Mouse (Mus musculus) layer of hippocampus, adult 18-20 months (tissue): Measurements from ENCODE around the gene Prodh2. TPM values are rescaled to one million over a fixed set of nuclear protein-coding genes. Genes with fewer than 3 reads are reported as not detected.
"Not testable (repeated sequence)": the region's sequence is repeated elsewhere in the genome, so short reads cannot be mapped to it uniquely, and the experiment has no call there.

ENCODE experiments used
- DNase-seq, 2 experiments: peaks; one replicate each; pipeline ENCODE4 v3.0.0; 2022; ENCODE audit warnings: low spot score in 2 of 2
- total RNA-seq, 2 experiments: library from RNA; stranded (reverse); gene quantifications; 2 replicates each; pipeline ENCODE4 v1.2.3; 2021

The Prodh2 gene
- total RNA-seq, 2 experiments from 2014 or later = not detected

GRCm38 (mm10) chr7:30484250-30484649 lies 9.2 kb upstream of the Prodh2 start:
- DNase-seq = no peak

GRCm38 (mm10) chr7:30490251-30490956 lies 3.0 kb upstream of the Prodh2 start:
- peak; percentile 44 to 75 for DNase-seq

DNA sequence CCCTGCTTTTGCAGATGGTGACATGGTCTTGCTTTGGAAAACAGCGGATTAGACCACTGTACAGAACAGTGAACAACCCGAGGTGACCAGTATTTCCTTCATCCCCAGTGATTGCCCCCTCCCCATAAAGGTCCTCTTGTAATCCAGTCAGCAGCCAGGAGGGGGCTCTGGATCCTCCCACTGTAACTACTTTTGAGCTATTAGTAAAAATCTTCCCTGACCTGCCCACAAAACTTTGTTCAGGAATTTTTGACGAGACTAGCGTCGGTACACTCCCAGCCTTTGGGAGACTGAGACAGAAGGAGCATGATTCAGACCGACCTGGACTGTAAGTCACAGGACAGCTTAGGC lies 2.5 kb upstream of the Prodh2 start:
- DNase-seq = no peak

- peak; percentile 37 to 88 for DNase-seq
These were observed 657 bp upstream of the Prodh2 start for GRCm38 (mm10) chr7:30492765-30493164.

- not testable (repeated sequence) for DNase-seq
These were observed 2.2 kb downstream of the Prodh2 start for GRCm38 (mm10) chr7:30495506-30496042.

- not testable (repeated sequence) for DNase-seq
These were observed 7.7 kb downstream of the Prodh2 start for GRCm38 (mm10) chr7:30501159-30501558.

- no peak for DNase-seq
These were observed 14.6 kb downstream of the Prodh2 start for GRCm38 (mm10) chr7:30508061-30508460.

- DNase-seq = no peak
These were observed 21.8 kb downstream of the Prodh2 start for GRCm38 (mm10) chr7:30515003-30515760.

GRCm38 (mm10) chr7:30518325-30518724 lies 24.9 kb downstream of the Prodh2 start:
- no peak for DNase-seq

DNA sequence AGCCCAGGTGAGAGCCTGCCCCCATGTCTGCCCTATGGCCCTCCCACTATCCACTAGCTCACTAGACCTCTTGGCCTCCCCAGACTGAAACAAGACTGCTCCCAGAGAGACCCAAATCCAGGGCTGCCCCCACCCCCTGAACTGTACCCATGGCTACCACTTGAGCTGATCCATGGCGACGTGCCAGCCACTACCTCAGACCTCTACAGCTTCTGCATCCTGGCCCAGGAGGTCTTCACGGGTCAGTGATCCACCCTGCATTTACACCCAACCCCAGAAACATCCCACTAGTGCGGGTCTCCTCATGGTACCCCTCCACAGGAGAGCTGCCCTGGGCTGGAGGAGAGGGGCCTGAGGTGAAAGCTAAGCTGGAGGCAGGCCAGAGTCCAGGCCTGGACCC lies 27.0 kb downstream of the Prodh2 start:
- no peak for DNase-seq

DNA sequence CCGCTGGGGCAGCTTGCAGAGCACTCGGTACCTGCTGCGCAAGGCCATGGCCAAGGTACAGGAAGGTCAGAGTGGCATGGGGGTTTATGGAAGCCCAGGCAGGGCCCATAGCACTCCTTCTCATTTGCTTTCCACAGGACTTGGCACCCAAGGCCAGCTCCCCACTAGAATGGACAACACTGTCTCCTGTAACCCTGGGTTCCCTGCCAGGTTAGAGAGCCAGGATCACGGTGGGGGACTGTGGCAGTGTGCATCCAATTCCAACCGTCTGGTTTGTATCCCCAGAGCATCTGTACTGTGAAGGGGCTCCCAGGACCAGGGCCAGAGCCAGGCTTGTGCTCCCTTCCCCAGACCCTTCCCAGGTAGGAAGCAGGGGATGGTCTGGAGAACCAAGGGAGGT lies 27.4 kb downstream of the Prodh2 start:
- DNase-seq = no peak

- no peak for DNase-seq
These were observed 29.4 kb downstream of the Prodh2 start for GRCm38 (mm10) chr7:30522871-30523270.

DNA sequence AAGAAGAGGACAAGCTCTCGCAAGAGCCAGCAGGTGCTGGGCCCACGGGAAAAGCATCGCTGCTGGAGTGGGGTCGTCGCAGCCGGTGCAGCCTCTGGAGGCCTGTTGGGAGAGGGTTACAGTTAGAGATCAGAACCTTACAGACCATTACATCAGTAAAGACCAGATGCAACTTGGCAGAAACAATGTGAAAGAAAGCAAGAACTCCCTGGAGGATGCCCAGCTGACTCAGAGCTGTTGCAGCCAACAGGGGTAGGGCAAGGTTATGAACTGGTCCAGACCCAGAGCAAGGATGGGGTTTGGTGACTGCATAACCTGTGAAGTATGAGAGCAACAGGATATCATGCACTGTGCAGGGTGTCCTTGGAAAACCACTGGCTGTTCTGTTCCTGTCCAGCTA lies 31.1 kb downstream of the Prodh2 start:
- no peak for DNase-seq

DNA sequence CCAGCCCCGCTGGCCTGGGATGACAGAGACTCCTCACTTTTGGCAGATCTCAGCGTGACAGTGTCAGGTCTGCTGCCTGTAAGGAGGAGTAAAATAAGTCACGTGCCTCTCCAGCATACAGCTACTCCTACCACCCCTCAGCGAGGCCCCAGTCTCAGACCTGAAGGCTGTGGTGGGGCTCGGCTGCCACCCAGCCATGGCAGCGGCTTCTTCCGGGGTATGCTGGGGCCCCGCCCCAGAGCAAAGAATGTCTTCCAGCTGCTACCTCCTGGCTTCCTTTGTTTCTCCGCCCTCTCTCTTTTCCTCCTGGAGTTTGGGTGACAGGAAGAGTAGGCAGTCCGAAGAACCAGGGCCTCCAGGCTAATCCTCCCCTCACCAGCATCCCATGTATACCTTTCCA lies 32.5 kb downstream of the Prodh2 start:
- DNase-seq = no peak

- DNase-seq = no peak
These were observed 33.0 kb downstream of the Prodh2 start for GRCm38 (mm10) chr7:30526399-30526798.

DNA sequence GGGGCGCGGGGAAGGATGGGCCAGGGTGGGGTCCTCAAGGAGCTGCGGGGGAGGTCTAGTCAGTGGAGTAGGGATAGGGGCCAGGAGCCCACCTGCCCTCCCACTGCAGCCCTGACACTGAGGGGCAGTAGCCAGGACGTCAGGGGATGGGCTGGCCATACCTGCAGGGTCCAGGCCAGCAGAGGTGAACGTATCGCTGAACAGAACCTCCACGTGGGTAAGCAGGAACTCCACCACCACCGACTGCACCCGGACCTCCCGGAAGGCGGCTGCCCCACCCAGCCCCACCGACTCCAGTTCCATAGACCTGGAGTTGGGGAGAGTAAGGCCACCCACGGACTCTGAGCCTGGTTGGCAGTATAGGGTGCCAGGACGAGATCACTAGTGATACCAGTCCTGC lies 33.6 kb downstream of the Prodh2 start:
- DNase-seq = no peak

DNA sequence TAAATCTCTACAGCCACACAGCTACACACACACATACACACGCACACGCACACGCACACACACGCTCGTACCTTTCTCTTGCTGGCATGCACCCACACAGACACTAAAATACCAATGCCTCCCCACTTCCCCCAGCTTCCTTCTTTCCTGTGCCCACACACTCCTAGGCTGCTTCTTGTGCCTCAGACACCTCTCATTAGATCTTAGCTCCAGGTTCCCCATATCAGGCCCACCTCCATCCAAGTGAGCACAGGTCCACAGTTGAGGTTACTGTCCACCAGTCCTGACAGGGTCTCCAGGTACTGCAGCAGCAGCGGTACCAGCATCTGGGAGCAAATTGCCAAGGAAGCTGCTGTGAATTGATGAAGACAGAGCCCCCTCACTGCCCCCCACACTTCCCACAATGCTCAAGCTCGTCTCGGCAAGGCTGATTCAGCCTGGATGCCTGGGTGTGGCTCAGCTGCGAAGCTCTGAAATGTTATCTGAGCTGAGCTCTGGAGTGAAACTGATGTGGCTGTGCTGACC lies 37.9 kb downstream of the Prodh2 start:
- DNase-seq = peak in 1 of 2 experiments; percentile 47

- DNase-seq = peak in 1 of 2 experiments; percentile 30
These were observed 39.5 kb downstream of the Prodh2 start for GRCm38 (mm10) chr7:30532931-30533330.

- no peak for DNase-seq
These were observed 40.7 kb downstream of the Prodh2 start for GRCm38 (mm10) chr7:30533941-30534632.

DNA sequence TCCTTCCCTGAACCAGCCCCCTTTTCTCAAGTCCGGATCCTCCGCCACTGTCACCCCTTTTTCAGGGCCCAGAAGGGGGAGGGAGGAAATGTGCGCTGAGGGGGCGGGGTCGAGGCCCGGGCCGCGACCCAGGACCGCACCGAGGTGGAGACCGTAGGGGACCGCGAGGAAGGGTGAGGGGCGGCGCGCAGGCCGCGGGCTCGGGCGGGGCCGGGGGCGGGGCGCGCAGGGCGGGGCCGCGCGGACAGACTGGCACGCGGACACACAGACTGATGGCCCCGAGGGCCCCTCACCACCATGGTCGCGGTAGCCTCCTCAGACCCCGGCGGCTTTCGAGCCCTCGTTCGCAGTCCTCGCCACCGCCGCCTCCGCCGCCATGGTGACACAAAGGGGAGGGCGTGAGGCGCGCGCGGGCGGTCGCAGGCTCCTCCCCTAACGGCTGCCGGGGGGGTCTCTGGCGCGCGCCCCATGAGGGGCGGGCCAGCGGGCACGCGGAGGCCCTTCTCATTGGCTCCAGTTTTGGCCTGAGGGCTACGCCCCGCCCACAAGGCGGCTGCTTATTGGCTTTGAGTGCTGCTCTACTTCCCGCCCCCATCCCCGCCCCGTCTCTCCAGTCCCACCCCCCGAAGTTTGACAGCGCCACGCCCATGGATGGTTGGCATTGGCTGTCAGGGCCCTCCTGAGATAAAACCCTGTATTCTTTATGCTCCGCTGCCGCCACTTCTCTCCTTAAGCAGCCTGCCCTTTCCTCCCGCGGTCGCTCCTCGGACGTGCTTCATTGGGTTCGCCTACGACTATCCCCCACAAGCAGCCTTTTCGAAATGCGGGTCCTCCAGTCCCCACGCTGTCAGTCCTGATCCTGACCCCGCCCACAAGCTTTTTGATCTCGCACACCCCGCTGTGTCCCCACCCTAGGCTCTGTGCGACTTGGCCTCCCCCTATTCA lies 41.5 kb downstream of the Prodh2 start, which contains the start of gene Arhgap33:
Gene Arhgap33 (minus strand): TSS at position 428 of the 945 bp plus-strand sequence.
- peak; percentile 95 to 98 for DNase-seq
